Mouse (Mus musculus) thymus, postnatal 0 days (tissue): ENCODE measurements around the gene Gata1. TPM values are rescaled to one million over a fixed set of nuclear protein-coding genes. Genes with fewer than 3 reads are reported as not detected.
"Not testable (repeated sequence)": the region's sequence is repeated elsewhere in the genome, so short reads cannot be mapped to it uniquely, and the experiment has no call there.

Experiments used
- DNase-seq: peaks from one replicate; pipeline ENCODE4 v3.0.0-alpha.2; 2015; ENCODE audit warnings: low spot score
- polyA plus RNA-seq: library from polyadenylated mRNA; unstranded; fragments of >200 nt; fragmentation: Nextera tagmentation; extraction: Ambion mirVana; gene quantifications from 2 replicates; pipeline ENCODE4 v1.2.1, GENCODE M21; 2015

Gata1 gene
- polyA plus RNA-seq, result 2.9 and 3.1 TPM in 2 replicates

DNA sequence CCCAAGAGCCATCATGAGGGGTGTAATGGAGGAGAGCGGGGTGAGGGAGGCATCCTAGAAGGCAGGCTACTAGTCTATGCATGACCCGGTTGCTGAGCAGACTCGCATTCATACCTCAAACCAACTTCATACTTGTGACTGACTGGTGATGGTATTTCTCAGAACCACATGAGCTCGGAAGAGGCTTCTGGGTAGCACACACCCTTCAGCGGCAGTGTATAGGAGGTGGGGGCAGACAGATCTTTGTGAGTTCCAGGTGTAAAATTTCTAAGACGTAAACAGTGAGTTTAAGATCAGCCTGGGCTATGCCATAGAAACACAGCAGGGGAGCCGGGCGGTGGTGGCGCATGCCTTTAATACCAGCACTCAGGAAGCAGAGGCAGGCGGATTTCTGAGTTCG is at the start of gene Gata1:
Gata1 (minus strand) TSS at position 180 of the 400 bp plus-strand sequence.
- no peak for DNase-seq

DNA sequence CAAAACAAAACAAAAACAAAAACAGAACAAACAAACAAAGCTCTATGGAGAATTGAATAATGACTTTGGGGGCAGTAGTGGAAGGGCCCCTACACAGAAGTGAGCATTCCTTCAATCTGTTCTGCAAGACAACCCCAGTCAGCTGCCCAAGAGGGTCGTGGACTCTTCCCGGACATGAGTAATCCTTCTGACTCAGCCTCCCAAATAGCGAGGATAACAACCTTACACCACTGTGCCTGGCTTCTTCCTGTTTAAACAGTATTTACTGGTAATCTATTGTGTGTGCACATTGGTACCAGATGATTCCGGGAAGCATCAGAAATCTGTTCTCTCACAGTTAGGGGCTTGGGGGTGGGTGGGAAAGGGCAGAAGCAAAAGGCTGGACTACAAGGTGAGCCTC is 48.9 kb upstream of the Gata1 start:
- no peak for DNase-seq

DNA sequence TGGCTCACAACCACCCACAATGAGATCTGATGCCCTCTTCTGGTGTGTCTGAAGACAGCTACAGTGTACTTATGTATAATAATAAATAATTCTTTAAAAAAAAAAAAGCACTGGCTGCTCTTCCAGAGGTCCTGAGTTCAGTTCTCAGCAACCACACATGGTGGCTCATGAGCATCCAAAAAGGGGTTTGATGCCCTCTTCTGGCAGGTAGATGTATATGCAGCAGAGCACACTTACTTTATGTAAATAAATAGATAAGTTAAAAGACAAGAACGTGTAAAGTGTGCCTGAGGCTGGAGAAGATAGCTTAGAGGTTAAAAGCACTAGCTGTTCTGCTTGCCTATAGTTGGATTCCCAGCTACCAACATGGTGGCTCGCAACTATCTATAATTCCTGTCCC is 46.9 kb upstream of the Gata1 start:
- no peak for DNase-seq

DNA sequence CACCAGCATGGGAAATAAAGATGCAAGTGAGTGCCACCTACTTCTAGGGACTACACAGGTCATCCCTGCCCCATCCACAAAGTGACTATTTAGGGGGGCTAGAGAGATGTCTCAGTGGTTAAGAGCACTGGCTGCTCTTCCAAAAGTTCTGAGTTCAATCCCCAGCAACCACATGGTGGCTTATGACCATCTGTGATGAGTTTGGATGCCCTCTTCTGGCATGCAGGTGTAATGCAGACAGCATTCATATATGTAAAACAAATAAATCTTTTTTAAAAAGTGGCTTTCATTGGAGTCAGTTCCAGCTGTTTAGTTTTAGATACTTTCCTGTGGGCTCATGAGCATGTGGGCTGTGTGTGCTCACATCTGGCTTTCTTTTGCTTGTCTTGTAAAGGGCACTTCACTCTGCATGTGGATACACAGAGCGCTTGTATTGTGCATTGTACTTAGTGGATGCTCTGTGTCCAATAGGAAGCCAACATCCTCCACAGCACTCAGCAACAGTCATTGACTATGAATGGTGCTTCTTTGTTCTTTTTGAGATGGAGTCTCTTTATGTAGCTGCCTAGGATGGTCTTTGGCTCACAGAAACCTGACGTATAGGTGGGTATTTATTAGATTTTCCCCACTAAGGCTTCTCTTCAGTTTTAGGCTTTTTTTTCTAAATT is 42.4 kb upstream of the Gata1 start:
- DNase-seq, result peak; percentile 6

DNA sequence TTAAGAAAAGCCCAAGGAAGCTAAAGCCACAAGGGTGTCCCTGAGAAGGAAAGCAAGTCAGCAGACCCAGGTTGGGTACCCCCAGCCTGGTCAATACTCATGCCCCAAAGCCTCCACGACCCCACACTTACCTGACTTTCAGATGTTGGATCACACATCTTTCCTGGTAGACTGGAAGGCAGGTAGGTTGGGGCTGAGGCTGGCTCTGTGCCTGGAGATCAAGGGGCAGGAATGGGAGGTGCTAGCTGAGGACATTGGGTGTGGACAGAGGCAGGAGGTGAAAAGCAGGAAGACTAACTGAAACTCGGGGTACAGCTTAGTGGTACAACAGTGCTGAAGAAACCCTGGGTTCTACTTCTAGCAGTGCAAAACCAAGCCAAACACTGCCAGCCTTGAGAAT is 40.4 kb upstream of the Gata1 start, which contains the start of gene Glod5:
Glod5 (minus strand) TSS at position 207 of the 400 bp plus-strand sequence.
- no peak for DNase-seq

DNA sequence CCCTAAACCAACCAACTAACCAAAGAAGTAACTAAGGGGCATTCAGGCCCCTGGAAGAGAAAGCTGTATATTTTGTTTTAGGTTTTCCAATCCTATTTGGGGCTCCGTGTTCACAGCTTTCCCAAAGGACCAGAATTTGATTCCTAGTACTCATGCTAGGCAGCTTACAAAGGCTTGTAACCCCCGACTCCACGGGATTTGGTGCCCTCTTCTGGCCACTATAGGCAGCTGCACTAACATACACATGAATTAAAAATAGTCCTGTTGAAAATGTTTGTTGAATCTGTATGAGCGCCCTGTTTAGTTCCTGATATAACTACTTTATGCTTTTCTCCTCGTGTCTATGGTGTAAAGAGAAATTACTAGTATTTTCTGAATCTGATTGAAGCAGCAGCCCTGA is 39.3 kb upstream of the Gata1 start:
- peak; percentile 49 for DNase-seq

DNA sequence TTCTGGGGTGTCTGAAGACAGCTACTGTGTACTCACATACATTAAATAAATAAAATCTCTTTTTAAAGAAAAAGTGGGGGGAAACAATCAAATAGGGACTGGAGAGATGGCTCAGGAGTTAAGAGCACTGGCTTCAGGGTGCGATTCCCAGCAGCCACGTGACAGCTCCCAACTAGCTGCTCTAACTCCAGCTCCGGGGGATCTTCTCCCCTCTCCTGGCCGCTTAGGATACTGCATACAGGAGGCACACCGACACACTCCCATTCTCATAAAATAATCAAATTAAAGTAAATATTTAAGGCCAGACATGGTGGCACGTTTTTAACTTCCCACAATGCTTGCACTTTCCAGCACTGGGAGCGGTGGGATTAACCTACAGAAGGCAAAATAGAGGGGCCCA is 37.8 kb upstream of the Gata1 start:
- not testable (repeated sequence) for DNase-seq

DNA sequence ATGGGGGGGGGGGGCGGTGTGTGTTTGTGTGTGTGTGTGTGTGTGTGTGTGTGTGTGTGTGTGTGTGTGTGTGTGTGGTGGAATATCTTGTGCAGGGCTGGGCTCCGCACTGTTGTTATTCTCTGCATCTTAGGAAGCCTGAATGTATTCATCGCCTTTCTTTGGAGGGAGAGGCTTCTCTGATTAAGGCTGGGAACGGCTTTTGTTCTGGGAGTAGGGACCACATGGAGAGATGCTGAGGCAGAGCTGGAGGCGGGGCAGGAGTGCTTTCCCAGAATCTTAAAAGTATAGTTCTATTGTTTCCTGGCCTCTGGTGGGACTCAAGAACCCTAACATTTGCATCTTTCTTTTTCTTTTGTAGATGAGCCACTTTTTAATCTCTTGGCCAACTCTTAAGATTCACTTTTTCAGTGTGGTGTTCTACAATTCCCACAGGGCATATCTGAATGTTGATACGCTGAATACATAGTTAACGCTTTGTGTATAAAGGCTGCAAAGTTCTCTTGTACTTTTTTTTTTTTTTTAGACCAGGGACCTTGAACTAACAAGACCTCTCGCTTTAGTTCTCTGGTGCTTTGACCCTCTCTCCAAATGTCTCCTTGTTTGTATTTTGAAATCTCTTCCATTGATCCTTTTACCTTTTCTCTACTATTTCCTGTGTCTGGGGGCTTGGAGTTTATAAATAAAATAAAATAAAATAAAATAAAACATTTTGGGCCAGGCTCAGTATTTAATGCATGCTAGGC is 35.9 kb upstream of the Gata1 start:
- no peak for DNase-seq

DNA sequence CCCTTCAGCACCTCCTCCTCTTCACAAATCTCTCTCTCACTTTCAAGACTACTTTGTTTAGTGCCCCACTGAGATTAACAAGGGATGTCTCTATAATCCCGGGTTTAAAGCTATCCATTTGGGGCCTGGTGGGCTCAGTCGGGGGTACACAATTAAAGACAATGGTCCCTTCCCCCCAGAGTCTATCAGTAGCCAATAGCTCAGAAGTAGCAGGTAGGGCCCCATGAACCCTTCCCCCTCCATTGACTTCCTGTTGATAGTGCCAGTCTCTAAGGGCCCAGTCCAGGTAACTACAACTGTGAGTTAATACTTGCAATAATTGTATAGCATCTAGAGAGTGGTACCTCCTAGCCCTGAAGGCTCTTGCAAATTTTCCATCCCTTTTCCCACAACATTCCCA is 35.3 kb upstream of the Gata1 start:
- no peak for DNase-seq

DNA sequence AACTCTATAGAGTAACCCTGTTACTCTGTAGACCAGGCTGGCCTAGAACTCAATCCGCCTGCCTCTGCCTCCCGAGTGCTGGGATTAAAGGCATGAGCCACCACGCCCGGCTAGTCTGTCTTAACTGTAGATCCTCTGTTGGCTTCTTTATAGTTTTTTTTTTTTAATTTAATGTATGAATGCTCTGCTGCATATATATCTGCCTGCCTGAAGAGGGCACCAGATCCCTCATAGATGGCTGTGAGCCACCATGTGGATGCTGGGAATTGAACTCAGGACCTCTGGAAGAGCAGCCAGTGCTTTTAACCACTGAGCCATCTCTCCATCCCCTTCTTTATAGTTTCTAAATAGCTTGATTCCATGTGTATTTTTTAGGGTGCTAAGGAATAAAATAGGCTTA is 31.5 kb upstream of the Gata1 start:
- DNase-seq, result not testable (repeated sequence)

DNA sequence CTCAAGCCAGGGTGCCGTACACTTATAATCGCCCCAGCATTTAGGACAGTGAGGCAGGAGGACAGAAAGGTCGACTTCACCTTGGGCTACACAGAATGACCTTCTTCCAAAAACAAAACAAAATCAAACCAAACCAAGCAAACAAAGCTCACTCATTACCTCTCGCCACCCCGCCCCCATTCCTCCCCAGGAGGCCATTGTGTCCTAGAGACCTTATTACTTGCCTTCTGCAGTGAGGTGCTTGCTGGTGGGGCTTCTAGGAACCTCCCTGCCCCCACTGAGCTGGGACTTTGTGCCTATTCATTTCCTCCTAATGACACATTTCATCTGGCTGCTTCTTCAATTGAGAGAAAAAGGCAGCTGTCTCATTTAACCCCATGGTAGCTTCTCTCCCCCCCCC is 30.7 kb upstream of the Gata1 start:
- no peak for DNase-seq

DNA sequence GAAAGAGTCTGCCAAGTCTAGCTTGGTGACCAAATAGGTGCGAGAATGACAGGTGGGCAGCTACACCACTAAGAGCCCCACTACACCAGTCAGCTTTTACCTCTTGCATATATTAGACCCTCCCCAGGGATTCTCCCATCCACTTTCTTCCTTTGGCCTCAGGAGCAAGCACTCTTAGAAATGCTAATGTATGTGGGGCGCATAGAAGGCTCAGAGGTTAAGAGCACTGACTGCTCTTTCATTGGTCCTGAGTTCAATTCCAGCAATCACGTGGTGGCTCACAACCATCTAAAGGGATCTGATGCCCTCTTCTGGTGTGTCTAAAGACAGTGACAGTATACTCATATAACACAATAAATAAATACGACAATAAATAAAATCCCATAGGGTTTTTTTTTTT is 25.1 kb upstream of the Gata1 start:
- DNase-seq, result no peak

DNA sequence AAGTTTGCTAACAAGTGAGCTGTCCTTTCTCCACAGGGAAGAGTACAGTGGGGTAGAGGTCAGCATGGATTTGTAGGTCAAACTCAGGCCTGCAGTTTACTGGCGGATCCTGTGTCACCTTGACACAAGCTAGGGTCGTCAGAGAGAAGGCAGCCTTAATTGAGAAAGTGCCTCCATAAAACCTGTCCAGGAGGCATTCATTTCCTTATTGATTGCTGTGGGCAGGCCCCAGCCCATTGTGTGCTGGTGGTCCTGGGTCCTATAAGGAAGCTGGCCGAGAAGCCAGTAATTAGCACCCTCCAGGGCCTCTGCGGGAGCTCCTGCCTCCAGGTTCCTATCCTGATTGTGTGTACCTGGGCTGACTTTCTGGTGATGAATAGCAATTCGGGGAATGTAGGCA is 24.1 kb upstream of the Gata1 start:
- DNase-seq, result no peak

DNA sequence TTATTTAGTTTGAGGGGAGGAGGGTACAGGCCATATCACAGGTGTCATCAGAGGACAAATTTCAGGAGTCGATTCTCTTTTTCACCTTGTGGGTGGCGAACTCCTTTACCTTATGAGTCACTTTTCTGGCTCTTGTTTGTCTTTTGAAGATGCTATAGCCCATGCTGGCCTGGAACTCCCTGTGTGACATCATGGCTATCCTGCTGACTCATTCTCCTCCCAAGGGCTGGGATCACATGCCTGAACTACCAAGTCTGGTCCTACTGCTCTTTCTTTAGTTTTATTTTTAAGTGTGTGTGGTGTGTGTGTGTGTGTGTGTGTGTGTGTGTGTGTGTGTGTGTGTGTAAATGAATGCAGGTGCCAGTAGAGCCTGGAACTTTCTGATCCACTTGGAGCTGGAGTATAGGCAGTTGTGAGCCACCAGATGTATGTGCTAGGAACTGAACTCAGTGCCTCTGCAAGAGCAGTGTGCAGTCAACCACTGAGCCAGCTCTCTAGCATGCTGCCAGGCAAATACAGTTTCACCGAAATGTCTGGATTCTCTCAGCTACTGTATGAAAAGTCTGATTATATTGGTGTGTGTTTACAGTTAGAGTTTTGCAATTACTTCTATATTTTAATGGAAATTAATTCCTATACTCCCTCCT is 22.8 kb upstream of the Gata1 start:
- DNase-seq, result no peak

DNA sequence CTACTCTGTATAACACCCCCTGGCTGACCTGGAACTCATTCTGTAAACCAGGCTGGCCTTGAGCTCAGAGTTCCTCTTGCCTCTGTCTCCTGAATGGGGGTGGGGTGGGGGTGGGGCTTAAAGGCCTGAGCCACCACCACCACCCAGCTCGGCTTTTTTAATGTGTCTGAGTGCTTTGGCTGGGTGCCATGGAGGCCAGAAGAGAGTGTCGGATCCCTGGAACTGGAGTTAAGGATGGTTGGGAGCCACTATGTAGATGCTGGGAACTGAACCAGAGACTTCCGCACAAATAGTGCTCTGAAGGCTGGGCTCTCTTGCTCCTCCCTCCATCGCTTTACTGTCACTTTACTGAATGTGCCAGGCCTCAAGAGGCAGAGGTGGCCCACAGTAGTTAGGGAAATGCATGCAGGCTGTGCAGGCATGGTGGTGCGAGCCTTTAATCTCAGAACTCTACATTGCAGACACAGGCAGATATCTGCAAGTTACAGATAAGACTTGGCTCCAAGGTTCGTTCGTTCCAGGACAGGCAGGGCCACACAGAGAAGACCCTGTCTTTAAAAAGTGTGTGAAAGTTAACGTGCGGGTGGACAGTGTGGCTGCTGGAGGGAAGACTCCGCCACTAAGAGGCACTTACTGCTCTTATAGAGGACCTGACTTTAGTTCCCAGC is 15.3 kb upstream of the Gata1 start:
- no peak for DNase-seq

DNA sequence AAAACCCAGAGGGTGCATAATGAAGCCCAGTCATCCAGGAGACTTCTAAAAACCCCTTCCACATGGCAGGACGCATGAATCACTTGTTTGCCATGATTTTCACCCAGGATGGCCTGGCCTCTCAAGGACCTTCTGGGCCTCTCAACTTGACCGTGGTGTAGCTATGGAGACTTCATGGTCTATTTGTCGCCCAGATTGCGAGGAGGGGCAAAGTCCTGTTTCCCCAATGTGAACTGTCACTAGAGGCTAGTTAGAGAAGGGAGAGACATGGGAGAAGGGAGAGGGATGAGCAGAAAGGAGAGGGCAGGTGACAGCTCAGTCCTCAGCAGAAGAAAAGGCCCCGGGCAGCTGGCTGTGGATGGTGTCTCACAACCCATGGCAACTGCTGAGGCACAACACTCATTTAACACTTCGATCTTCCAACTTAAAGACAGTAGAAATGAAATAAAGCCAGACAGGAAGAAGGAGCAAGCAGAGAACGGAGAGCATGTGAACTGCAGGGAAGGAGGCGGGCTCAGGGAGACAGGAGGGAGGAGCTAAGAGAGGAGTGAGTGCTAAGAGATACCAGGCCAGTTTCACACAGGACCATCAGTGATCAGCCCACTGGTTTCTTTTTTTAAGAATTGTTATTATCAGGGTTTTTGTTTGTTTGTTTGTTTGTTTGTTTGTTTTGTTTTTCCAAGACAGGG is 14.7 kb upstream of the Gata1 start:
- no peak for DNase-seq

DNA sequence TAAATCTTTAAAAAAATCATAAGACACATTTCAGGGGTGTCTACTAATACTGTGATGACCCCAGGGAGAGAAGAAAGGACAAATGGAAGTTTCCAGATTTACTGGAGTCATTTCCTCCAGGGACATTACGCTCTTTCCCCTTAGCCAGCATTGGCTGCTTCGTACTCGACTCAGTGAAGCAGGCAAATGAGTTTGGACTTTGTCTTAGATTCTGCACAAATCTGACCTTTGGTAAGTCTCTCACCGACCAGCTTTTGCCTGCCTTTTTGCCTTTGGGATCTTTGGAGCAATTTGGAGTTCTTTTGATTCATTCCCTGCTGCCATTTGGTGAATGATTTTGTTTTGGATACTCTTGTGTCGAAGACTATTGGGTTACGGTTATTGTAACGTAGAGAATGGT is 3.5 kb upstream of the Gata1 start:
- DNase-seq, result no peak

DNA sequence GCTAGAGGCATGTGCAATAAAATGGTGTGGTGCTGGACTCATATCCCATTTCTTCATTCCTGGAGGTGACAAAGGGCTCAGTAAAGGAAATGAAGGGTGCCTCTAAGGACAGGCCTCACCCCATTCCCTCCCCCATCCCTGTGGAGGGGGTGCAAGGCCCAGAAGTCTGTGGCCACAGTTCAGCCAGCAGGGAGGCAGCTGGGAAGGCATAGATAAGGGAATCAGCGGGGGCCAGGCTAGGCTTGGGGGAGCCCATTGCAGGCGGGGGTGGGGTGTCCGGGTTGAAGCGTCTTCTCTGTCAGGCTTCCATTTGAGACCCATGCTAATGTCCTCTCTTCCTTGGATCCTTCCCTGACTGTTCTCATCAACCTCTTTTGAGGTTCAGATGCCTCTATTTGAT is 6.6 kb downstream of the Gata1 start:
- no peak for DNase-seq

DNA sequence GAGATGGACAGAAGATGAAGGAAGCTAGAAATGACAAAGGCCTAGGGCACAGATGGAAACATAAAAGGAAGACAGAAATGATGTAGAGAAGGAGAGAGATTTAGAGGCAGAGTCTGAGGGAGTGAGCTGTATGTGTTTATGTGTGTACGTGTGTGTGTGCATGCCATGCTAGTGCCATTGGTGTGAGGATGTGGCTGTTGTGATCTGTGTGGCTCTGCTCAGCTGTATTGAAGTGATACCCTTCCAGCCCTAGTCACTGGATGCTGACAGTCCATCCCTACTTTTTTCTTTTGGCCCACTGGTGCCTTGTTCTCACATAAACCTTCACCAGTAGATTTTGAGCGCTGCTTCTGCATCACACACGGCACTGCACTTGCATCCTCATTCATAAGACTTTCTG is 9.0 kb downstream of the Gata1 start:
- DNase-seq, result no peak

DNA sequence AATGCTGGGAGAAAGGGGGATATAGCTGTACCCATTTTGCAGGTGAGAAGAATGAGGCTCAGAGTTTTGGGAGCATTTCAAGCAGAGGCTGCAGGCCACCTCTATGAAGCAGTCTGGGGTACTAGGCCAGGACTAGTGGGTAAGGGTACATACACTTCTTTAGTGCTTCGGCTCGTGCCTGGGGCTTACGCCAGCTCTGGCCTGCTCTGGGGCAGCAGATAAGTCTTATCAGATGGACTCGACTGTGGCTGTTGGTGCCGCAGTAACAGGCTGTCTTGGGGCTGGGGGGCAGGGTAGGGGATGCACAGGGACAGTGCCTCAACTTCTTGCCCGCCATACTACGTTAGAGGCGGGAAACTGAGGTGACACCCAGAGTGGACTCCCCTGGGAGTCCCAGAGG is 9.6 kb downstream of the Gata1 start:
- no peak for DNase-seq

DNA sequence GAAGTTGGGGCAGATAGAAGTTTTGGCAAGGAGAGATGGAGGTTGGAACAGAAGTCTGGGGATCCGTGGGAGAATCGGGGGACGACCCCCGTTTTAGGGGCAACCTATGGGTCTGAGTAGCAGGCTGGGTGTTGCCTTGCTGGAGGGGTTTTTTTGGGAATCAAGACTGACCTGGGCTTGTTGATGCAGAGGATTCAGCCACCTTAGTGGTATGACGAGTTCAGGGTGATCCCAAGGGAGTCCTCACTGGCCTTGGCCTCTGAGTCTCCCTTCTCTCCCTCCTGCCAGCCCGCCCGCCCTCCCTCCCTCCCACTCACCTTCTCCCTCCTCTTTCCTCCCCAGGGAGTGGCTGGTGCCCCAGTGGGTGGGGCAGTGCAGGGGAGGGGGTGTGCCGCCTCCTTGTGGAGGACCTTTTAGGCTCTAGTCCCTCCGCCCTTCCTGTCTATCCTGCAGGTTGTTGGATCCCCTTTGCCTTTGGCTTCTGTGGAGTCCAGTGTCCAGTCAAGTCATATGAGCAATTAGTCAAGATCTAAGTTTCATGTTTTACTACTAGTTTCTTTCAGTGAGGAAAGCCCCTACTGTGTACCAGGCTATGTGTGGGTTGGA is 10.2 kb downstream of the Gata1 start:
- DNase-seq, result no peak
